Mouse (Mus musculus): ENCODE results near the gene Cdh1.

DNA sequence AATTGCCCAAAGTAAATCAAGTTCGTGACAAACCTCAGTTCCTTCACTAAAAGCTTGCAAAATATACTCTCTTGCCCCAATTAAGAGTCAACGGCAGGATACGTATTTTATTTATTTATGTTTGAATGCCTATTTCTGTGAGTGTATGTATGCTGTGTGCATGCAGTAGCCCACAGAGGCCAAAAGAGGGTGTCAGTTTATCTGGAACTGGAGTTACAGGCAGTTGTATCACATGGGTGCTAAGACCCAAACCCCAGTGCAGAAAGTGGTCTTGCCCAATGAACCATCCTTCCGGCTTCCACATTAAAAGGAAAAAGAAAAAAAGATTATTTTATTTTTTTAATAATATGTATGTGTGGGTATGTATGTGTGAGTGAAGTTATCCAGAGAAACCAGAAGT lies 81.2 kb downstream of the Cdh1 start:
- TF ChIP-seq CTCF (IDR thresholded peaks at IDR 0.05; ENCODE audit: low read depth): no peak
- no peak for TF ChIP-seq EP300 (IDR thresholded peaks at IDR 0.05; ENCODE audit: low read depth)
